Mouse (Mus musculus) kidney, embryonic 15.5 days (tissue): ENCODE data around the gene Olfr1428. TPM values are rescaled to one million over a fixed set of nuclear protein-coding genes. Genes with fewer than 3 reads are reported as not detected.
"Not testable (repeated sequence)": the region's sequence is repeated elsewhere in the genome, so short reads cannot be mapped to it uniquely, and the experiment has no call there.

Source experiments
- ATAC-seq: fragments of 200-750 bp; cut with Nextera tagmentation; replicated peaks from 2 replicates; pipeline ENCODE4 v1.8.0; 2017; ENCODE audit warnings: moderate TSS enrichment; ENCODE audit not compliant: low FRiP score
- H3K27ac ChIP-seq: fragments of 300-500 bp; sonication (generic); 2 replicates; pipeline ENCODE4 v1.5.1; 2015; ENCODE audit warnings: mild to moderate bottlenecking, inconsistent platforms
- H3K27me3 ChIP-seq: fragments of 300-500 bp; sonication (generic); 2 replicates; pipeline ENCODE4 v1.6.1; 2015; ENCODE audit warnings: inconsistent platforms
- H3K36me3 ChIP-seq: fragments of 300-500 bp; sonication (generic); 2 replicates; pipeline ENCODE4 v1.6.1; 2015; ENCODE audit warnings: inconsistent platforms
- H3K4me1 ChIP-seq: fragments of 300-500 bp; sonication (generic); 2 replicates; pipeline ENCODE4 v1.6.1; 2015; ENCODE audit warnings: inconsistent platforms
- H3K4me2 ChIP-seq: fragments of 300-500 bp; sonication (generic); 2 replicates; pipeline ENCODE4 v1.6.1; 2015; ENCODE audit warnings: moderate library complexity, mild to moderate bottlenecking, inconsistent platforms
- H3K4me3 ChIP-seq: fragments of 300-500 bp; sonication (generic); replicated peaks from 2 replicates; pipeline ENCODE4 v1.5.1; 2015; ENCODE audit warnings: mild to moderate bottlenecking, inconsistent platforms
- H3K9ac ChIP-seq: fragments of 300-500 bp; sonication (generic); 2 replicates; pipeline ENCODE4 v1.6.1; 2015; ENCODE audit warnings: mild to moderate bottlenecking, inconsistent platforms
- H3K9me3 ChIP-seq: fragments of 300-500 bp; sonication (generic); replicated peaks from 2 replicates; pipeline ENCODE4 v1.6.1; 2016; ENCODE audit warnings: inconsistent platforms
- WGBS: fragments of 180-500 bp; shearing (Covaris S2); methylation state at CpG from one replicate; pipeline ENCODE4 v1.1.7; 2015; ENCODE audit warnings: mixed read lengths; 5-methylcytosine and 5-hydroxymethylcytosine counted together
- polyA plus RNA-seq: library from polyadenylated mRNA; unstranded; fragments of >200 nt; fragmentation: Nextera tagmentation; extraction: Ambion mirVana; gene quantifications from 2 replicates; pipeline ENCODE4 v1.2.1, GENCODE M21; 2015

Gene Olfr1428
- polyA plus RNA-seq, 1 experiment from 2014 or later, result not detected

DNA sequence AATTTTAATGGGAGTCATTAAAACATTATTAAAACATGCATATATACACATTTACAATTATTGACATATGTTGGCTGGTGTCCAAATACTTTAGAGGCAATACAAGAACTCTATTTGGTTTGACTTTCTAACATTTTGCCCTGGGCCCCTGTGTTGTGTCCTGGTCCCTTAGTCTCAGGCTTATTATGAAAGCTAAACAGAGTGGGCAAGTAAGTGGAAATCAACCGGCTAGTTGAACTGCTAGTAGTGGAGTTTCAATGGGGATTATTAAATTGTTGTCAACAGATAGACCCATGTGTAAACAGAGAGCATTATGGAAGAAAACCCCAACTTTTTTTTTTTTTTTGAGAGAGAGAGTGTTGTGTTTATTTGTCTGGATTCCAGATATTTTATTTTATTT, 53.1 kb downstream of the Olfr1428 start, which contains the start of gene Olfr1424:
Gene Olfr1424, minus strand, starts transcription at position 101 of the 400 bp plus-strand sequence.
- H3K9ac ChIP-seq, H3K9me3 ChIP-seq, H3K4me3 ChIP-seq, H3K27me3 ChIP-seq, H3K4me2 ChIP-seq, ATAC-seq, H3K27ac ChIP-seq, H3K4me1 ChIP-seq, H3K36me3 ChIP-seq: not testable (repeated sequence)
- WGBS, result 84% methylated on average over 1 of the region's 1 CpGs

Other genes with a start within 250 kb of the Olfr1428 start
- gene Olfr1419, start 240.8 kb downstream of the Olfr1428 start, polyA plus RNA-seq, result not detected in 2 replicates
- gene Olfr1420, start 229.3 kb downstream of the Olfr1428 start, polyA plus RNA-seq, result 0.16 TPM in 1 of 2 replicates, not detected in the other
- 19.3 and 20.1 TPM in 2 replicates for gene Patl1, start 203.5 kb downstream of the Olfr1428 start, polyA plus RNA-seq
- 3.9 and 4.2 TPM in 2 replicates for gene Osbp, start 150.0 kb downstream of the Olfr1428 start, polyA plus RNA-seq
- not detected in 2 replicates for gene Olfr1423, start 74.6 kb downstream of the Olfr1428 start, polyA plus RNA-seq
- gene Olfr1424, start 53.2 kb downstream of the Olfr1428 start, polyA plus RNA-seq, result not detected in 2 replicates
- gene Olfr1425, start 38.2 kb downstream of the Olfr1428 start, polyA plus RNA-seq, result not detected in 2 replicates
- not detected in 2 replicates for gene Olfr1426, start 23.9 kb downstream of the Olfr1428 start, polyA plus RNA-seq
- not detected in 2 replicates for gene Olfr1427, start 12.6 kb downstream of the Olfr1428 start, polyA plus RNA-seq
- not detected in 2 replicates for gene Olfr76, start 7.3 kb upstream of the Olfr1428 start, polyA plus RNA-seq
- gene Olfr1555-ps1, start 54.2 kb upstream of the Olfr1428 start, polyA plus RNA-seq, result not detected in 2 replicates
- not detected in 2 replicates for gene Olfr1431, start 84.7 kb upstream of the Olfr1428 start, polyA plus RNA-seq
- not detected in 2 replicates for gene Olfr1432, start 116.7 kb upstream of the Olfr1428 start, polyA plus RNA-seq
- gene Olfr262, start 125.8 kb upstream of the Olfr1428 start, polyA plus RNA-seq, result not detected in 2 replicates
- not detected in 2 replicates for gene Olfr235, start 145.1 kb upstream of the Olfr1428 start, polyA plus RNA-seq
- not detected in 2 replicates for gene Olfr1434, start 164.0 kb upstream of the Olfr1428 start, polyA plus RNA-seq
- not detected in 2 replicates for gene Olfr1436, start 183.2 kb upstream of the Olfr1428 start, polyA plus RNA-seq
- gene Olfr1437, start 209.2 kb upstream of the Olfr1428 start, polyA plus RNA-seq, result not detected in 2 replicates
- gene Olfr1438-ps1, start 220.0 kb upstream of the Olfr1428 start, polyA plus RNA-seq, result not detected in 2 replicates